Mouse (Mus musculus) kidney, postnatal 36 days (tissue): ENCODE measurements at regions not wholly inside any gene's neighbourhood (a gene's known extent, or its start where the extent isn't known, plus 50 kb on each side); places are given as distances from the start of the nearest gene placed in this dataset.
A peak's percentile ranks its signal among the peaks of the same experiment; 100 is the strongest.

Experiments
- DNase-seq, 2 experiments: peaks; one replicate each; pipeline ENCODE4 v3.0.0; 2021 to 2022; ENCODE audit warnings: mixed read lengths in 2 of 2

GRCm38 (mm10) chr9:85450877-85451276 is 123.7 kb upstream of the Tent5a start:
- DNase-seq, result no peak

GRCm38 (mm10) chr9:85449493-85449892 is 122.3 kb upstream of the Tent5a start:
- no peak for DNase-seq

GRCm38 (mm10) chr9:85442761-85443505 is 115.8 kb upstream of the Tent5a start:
- no peak for DNase-seq

GRCm38 (mm10) chr9:85439664-85440063 is 112.5 kb upstream of the Tent5a start:
- no peak for DNase-seq

GRCm38 (mm10) chr9:85432220-85432619 is 105.1 kb upstream of the Tent5a start:
- DNase-seq, result no peak

GRCm38 (mm10) chr9:85426809-85427208 is 99.7 kb upstream of the Tent5a start:
- DNase-seq, result no peak

GRCm38 (mm10) chr9:85423908-85424307 is 96.8 kb upstream of the Tent5a start:
- DNase-seq, result no peak

GRCm38 (mm10) chr9:85414391-85414790 is 87.2 kb upstream of the Tent5a start:
- DNase-seq, result no peak

GRCm38 (mm10) chr9:85413813-85414212 is 86.7 kb upstream of the Tent5a start:
- no peak for DNase-seq

- DNase-seq, result peak; percentile 48 to 77
These were observed 83.6 kb upstream of the Tent5a start for GRCm38 (mm10) chr9:85410643-85411296.

- peak in 1 of 2 experiments; percentile 6 for DNase-seq
These were observed 82.9 kb upstream of the Tent5a start for GRCm38 (mm10) chr9:85409974-85410506.

- DNase-seq, result peak; percentile 64 to 81
These were observed 81.3 kb upstream of the Tent5a start for GRCm38 (mm10) chr9:85408461-85408860.

GRCm38 (mm10) chr9:85407592-85407991 is 80.4 kb upstream of the Tent5a start:
- peak; percentile 57 to 69 for DNase-seq

- DNase-seq, result no peak
These were observed 74.6 kb upstream of the Tent5a start for GRCm38 (mm10) chr9:85401736-85402135.

GRCm38 (mm10) chr9:85400600-85401313 is 73.6 kb upstream of the Tent5a start:
- DNase-seq, result no peak

GRCm38 (mm10) chr9:85394975-85395374 is 67.8 kb upstream of the Tent5a start:
- no peak for DNase-seq

GRCm38 (mm10) chr9:85391283-85391682 is 64.1 kb upstream of the Tent5a start:
- DNase-seq, result no peak

- no peak for DNase-seq
These were observed 61.7 kb upstream of the Tent5a start for GRCm38 (mm10) chr9:85388775-85389393.

- peak in 1 of 2 experiments; percentile 23 for DNase-seq
These were observed 55.3 kb upstream of the Tent5a start for GRCm38 (mm10) chr9:85382413-85382812.

GRCm38 (mm10) chr9:85380756-85381155 is 53.6 kb upstream of the Tent5a start:
- no peak for DNase-seq

GRCm38 (mm10) chr9:85379135-85379534 is 52.0 kb upstream of the Tent5a start:
- DNase-seq, result no peak
